Mouse (Mus musculus) CH12.LX (cell line): ENCODE data around the gene Tada3. TPM values are rescaled to one million over a fixed set of nuclear protein-coding genes. Genes with fewer than 3 reads are reported as not detected.

ENCODE experiments used
- DNase-seq: peaks from one replicate; pipeline ENCODE4 v3.0.0-alpha.2; 2013; ENCODE audit errors: extremely low read depth
- H3K27ac ChIP-seq: 2 replicates; pipeline ENCODE4 v1.5.1; 2012; ENCODE audit warnings: low read depth, mild to moderate bottlenecking, control low read depth, moderate library complexity; ENCODE audit not compliant: insufficient read depth
- H3K27me3 ChIP-seq: replicated peaks from 2 replicates; pipeline ENCODE3; 2012; ENCODE audit warnings: inconsistent platforms
- H3K36me3 ChIP-seq, 2 experiments: replicated peaks in 1 of 2; 2 replicates each; pipeline versions ENCODE3 to v1.6.1; 2012; ENCODE audit warnings: inconsistent platforms in 1 of 2, low read length in 1 of 2, mild to moderate bottlenecking in 1 of 2, mixed read lengths in 1 of 2, moderate library complexity in 1 of 2; ENCODE audit not compliant: control insufficient read depth in 1 of 2, insufficient read depth in 1 of 2
- H3K4me1 ChIP-seq, 2 experiments: 2 replicates each; pipeline ENCODE4 v1.6.1; 2012; ENCODE audit warnings: inconsistent platforms in 1 of 2, moderate library complexity in 1 of 2; ENCODE audit not compliant: insufficient read depth in 2 of 2, control insufficient read depth in 1 of 2
- H3K4me2 ChIP-seq: 2 replicates; pipeline ENCODE4 v1.6.1; 2012; ENCODE audit warnings: low read depth, mild to moderate bottlenecking, control low read depth; ENCODE audit not compliant: poor library complexity, insufficient read depth, severe bottlenecking
- H3K4me3 ChIP-seq, 3 experiments: fragments of 150-350 bp in 1 of 3; sonication (generic) in 1 of 3; replicated peaks in 1 of 3; 2 replicates each; pipeline versions ENCODE3 to v1.5.1; 2011 to 2012; ENCODE audit warnings: low read depth in 2 of 3, low read length in 2 of 3, mild to moderate bottlenecking in 2 of 3, moderate library complexity in 2 of 3, control low read depth in 1 of 3, improper control_type of control experiment in 1 of 3, inconsistent platforms in 1 of 3, mixed read lengths in 1 of 3; ENCODE audit not compliant: poor library complexity in 1 of 3
- H3K79me2 ChIP-seq: replicated peaks from 2 replicates; pipeline ENCODE4 v1.6.1; 2012; ENCODE audit warnings: mild to moderate bottlenecking, moderate library complexity; ENCODE audit not compliant: control insufficient read depth, poor library complexity, insufficient read depth, severe bottlenecking; ENCODE audit errors: extremely low read depth
- H3K9ac ChIP-seq: 2 replicates; pipeline ENCODE4 v1.6.1; 2012; ENCODE audit warnings: low read depth, mild to moderate bottlenecking, control low read depth, moderate library complexity; ENCODE audit not compliant: insufficient read depth
- H3K9me3 ChIP-seq: replicated peaks from 2 replicates; pipeline ENCODE3; 2012; ENCODE audit warnings: low read length, inconsistent platforms, mixed read lengths
- BHLHE40 ChIP-seq: IDR thresholded peaks from 2 replicates; pipeline ENCODE4 v1.6.1; 2011; ENCODE audit warnings: mild to moderate bottlenecking, low read depth, low read length, improper control_type of control experiment
- CHD2 ChIP-seq: IDR thresholded peaks from 2 replicates; pipeline ENCODE4 v1.6.1; 2011; ENCODE audit warnings: low read length, improper control_type of control experiment
- CTCF ChIP-seq, 2 experiments: IDR thresholded peaks in 1 of 2; conservative IDR thresholded peaks in 1 of 2; 2 replicates each; pipeline ENCODE4 v1.5.1; 2011 to 2012; ENCODE audit warnings: low read depth in 2 of 2, low read length in 2 of 2, improper control_type of control experiment in 1 of 2, inconsistent platforms in 1 of 2, mild to moderate bottlenecking in 1 of 2, moderate library complexity in 1 of 2
- E2F4 ChIP-seq: IDR thresholded peaks from 2 replicates; pipeline ENCODE4 v1.6.1; 2011; ENCODE audit warnings: low read depth, low read length, improper control_type of control experiment; ENCODE audit not compliant: insufficient replicate concordance
- ELF1 ChIP-seq: IDR thresholded peaks from 2 replicates; pipeline ENCODE4 v1.6.1; 2014; ENCODE audit warnings: low read depth, mild to moderate bottlenecking, inconsistent platforms, low read length, improper control_type of control experiment
- HCFC1 ChIP-seq: IDR thresholded peaks from 2 replicates; pipeline ENCODE4 v1.6.1; 2012; ENCODE audit warnings: low read depth, mild to moderate bottlenecking, inconsistent platforms, low read length, improper control_type of control experiment
- JUN ChIP-seq: IDR thresholded peaks from 2 replicates; pipeline ENCODE4 v1.6.1; 2011; ENCODE audit warnings: low read depth, mild to moderate bottlenecking, low read length, improper control_type of control experiment, moderate library complexity; ENCODE audit not compliant: insufficient read depth
- MAX ChIP-seq: IDR thresholded peaks from 2 replicates; pipeline ENCODE4 v1.6.1; 2011; ENCODE audit warnings: low read length, improper control_type of control experiment
- MYC ChIP-seq: IDR thresholded peaks from 2 replicates; pipeline ENCODE4 v1.6.1; 2011; ENCODE audit warnings: low read depth, mild to moderate bottlenecking, improper control_type of control experiment, low read length
- NRF1 ChIP-seq: IDR thresholded peaks from 2 replicates; pipeline ENCODE4 v1.6.1; 2014; ENCODE audit warnings: low read depth, mild to moderate bottlenecking, inconsistent platforms, low read length, improper control_type of control experiment, moderate library complexity
- PAX5 ChIP-seq: IDR thresholded peaks from 2 replicates; pipeline ENCODE4 v1.6.1; 2012; ENCODE audit warnings: low read length, inconsistent platforms, mixed read lengths
- POLR2A ChIP-seq: IDR thresholded peaks from 2 replicates; pipeline ENCODE4 v1.6.1; 2011; ENCODE audit warnings: low read depth, mild to moderate bottlenecking, improper control_type of control experiment, low read length
- POLR2AphosphoS2 ChIP-seq: IDR thresholded peaks from 2 replicates; pipeline ENCODE4 v1.6.1; 2011; ENCODE audit warnings: low read depth, low read length, improper control_type of control experiment
- RAD21 ChIP-seq: IDR thresholded peaks from 2 replicates; pipeline ENCODE4 v1.6.1; 2011; ENCODE audit warnings: low read depth, mild to moderate bottlenecking, low read length, improper control_type of control experiment, moderate library complexity
- RCOR1 ChIP-seq: conservative IDR thresholded peaks from 2 replicates; pipeline ENCODE4 v1.6.1; 2012; ENCODE audit warnings: low read depth, mild to moderate bottlenecking, inconsistent platforms, low read length, improper control_type of control experiment
- SIN3A ChIP-seq: IDR thresholded peaks from 2 replicates; pipeline ENCODE4 v1.6.1; 2012; ENCODE audit warnings: low read length, improper control_type of control experiment, inconsistent platforms
- TCF12 ChIP-seq: IDR thresholded peaks from 2 replicates; pipeline ENCODE4 v1.6.1; 2014; ENCODE audit warnings: low read depth, mild to moderate bottlenecking, inconsistent platforms, low read length, improper control_type of control experiment
- USF1 ChIP-seq: IDR thresholded peaks from 2 replicates; pipeline ENCODE4 v1.6.1; 2014; ENCODE audit warnings: low read depth, mild to moderate bottlenecking, inconsistent platforms, low read length, improper control_type of control experiment
- USF2 ChIP-seq: conservative IDR thresholded peaks from 2 replicates; pipeline ENCODE4 v1.6.1; 2011; ENCODE audit warnings: low read depth, low read length, improper control_type of control experiment
- ZMIZ1 ChIP-seq: IDR thresholded peaks from 2 replicates; pipeline ENCODE4 v1.6.1; 2012; ENCODE audit warnings: low read depth, mild to moderate bottlenecking, inconsistent platforms, low read length, improper control_type of control experiment
- dilution Hi-C: fragments of 300-500 bp; cut with MboI; formaldehyde crosslinking; loops from 2 replicates; pipeline ENCODE4 v1.14.3; 2020; ENCODE audit warnings: low sequenced_read_pairs; ENCODE audit not compliant: extremely low pct_unique_long_range_greater_than_20kb, extremely low pct_ligation_motif_present
- in situ Hi-C: fragments of 300-500 bp; cut with MboI; formaldehyde crosslinking; loops from 3 replicates; pipeline ENCODE4 v1.14.3; 2019; ENCODE audit warnings: low sequenced_read_pairs, low pct_ligation_motif_present, low pct_unique_long_range_greater_than_20kb, mixed read lengths
- polyA plus RNA-seq: library from polyadenylated mRNA; unstranded; fragments of >175 nt; gene quantifications from 2 replicates; pipeline ENCODE4 v1.2.1, GENCODE M21; 2012; ENCODE audit warnings: low read depth; ENCODE audit not compliant: insufficient read length
- total RNA-seq, 2 experiments: library from RNA; depleted of rRNA; stranded (reverse); fragments of 300-350 nt in 1 of 2; fragments of >200 nt in 1 of 2; gene quantifications; 2 replicates each; pipeline ENCODE4 v1.2.3; 2012 to 2014

The Tada3 gene
- total and polyA plus RNA-seq, 3 experiments: 7.2 to 28.2 (median 19.4) TPM

- Histone ChIP-seq H3K27ac (no peak overlapping the region), H3K27me3 (no peaks in the 10 kb centered on the region), H3K9ac (no peak overlapping the region), H3K36me3 (peaks cover 76 to 95% of the 10 kb centered on the region in 2 experiments), H3K4me2 (no peak overlapping the region)
- in situ Hi-C loops (no loop called here), dilution Hi-C loops (no loop called here)
- no peak for DNase-seq
- no peak for TF ChIP-seq CHD2
- no peak for TF ChIP-seq MYC
- TF ChIP-seq CTCF (conservative IDR thresholded peaks at IDR 0.05 in 1 of 2, IDR thresholded peaks at IDR 0.05 in 1 of 2; ENCODE audit: low read depth in 2 of 2, low read length in 2 of 2): no peak
- no peak for TF ChIP-seq HCFC1
- TF ChIP-seq USF2: no peak
- TF ChIP-seq E2F4: no peak
- TF ChIP-seq JUN: no peak
- TF ChIP-seq, all 38 proteins: peak for 0
- Histone ChIP-seq H3K9me3 (no peaks in the 10 kb centered on the region), H3K4me3 (no peak overlapping the region), H3K4me1 (peaks cover 4 to 12% of the 10 kb centered on the region in 2 experiments; a peak in 3 of 4 replicates), H3K79me2 (no peaks in the 10 kb centered on the region)
Measured at GRCm38 (mm10) chr6:113404649-113405448, 27.2 kb upstream of the Tada3 start.

GRCm38 (mm10) chr6:113402094-113402493, 24.4 kb upstream of the Tada3 start:
- no peaks in the 10 kb centered on the region for H3K4me1 ChIP-seq
- dilution Hi-C loops: no loop called here
- no peaks in the 10 kb centered on the region for H3K79me2 ChIP-seq
- in situ Hi-C loops: no loop called here
- no peaks in the 10 kb centered on the region for H3K9me3 ChIP-seq
- no peak overlapping the region for H3K4me3 ChIP-seq
- H3K36me3 ChIP-seq: peaks cover 81 to 96% of the 10 kb centered on the region in 2 experiments
- no peaks in the 10 kb centered on the region for H3K27me3 ChIP-seq
- H3K27ac ChIP-seq: no peak overlapping the region
- no peak overlapping the region for H3K9ac ChIP-seq
- TF ChIP-seq E2F4 (no peak), TCF12 (no peak), RAD21 (no peak), BHLHE40 (no peak)
- DNase-seq: no peak
- no peak overlapping the region for H3K4me2 ChIP-seq

DNA sequence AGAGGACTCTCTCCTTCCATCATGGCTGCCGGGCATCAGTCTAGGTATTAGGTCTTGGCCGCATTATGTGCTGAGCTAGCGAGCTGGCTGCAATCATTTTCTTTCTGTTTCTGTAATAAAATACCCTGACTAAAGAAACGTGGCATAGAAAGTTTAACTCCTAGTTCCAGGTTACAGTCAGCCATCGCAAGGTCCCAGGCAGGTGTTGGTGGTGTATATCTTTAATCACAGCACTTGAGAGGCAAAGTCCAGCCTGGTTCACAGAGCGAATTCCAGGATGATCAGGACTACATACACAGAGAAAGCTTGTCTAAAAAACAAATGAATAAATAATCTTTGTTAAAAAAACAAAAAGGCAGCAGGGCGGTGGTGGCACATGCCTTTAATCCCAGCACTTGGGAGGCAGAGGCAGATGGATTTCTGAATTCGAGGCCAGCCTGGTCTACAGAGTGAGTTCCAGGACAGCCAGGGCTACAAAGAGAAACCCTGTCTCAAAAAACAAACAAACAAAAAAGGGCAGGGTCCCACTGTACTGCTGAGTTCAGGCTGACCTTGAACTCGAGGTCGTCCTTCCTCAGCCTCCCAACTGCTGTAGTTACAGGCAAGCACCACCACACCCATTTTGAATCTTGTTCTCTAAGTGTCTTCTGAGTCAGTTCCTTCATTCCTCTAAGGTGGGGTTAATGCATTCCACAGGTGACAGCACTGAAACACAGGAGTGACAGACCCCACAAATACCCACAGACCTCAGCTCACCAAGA, 18.8 kb upstream of the Tada3 start:
- peaks cover 8% of the 10 kb centered on the region for H3K9me3 ChIP-seq
- no peak overlapping the region for H3K4me2 ChIP-seq
- H3K27ac ChIP-seq: no peak overlapping the region
- peaks cover 70 to 96% of the 10 kb centered on the region in 2 experiments for H3K36me3 ChIP-seq
- H3K4me1 ChIP-seq: no peaks in the 10 kb centered on the region
- no peaks in the 10 kb centered on the region for H3K79me2 ChIP-seq
- H3K4me3 ChIP-seq: no peak overlapping the region
- dilution Hi-C loops: no loop called here
- DNase-seq: no peak
- H3K9ac ChIP-seq: no peak overlapping the region
- H3K27me3 ChIP-seq: no peaks in the 10 kb centered on the region
- in situ Hi-C loops: no loop called here
- TF ChIP-seq USF2 (no peak), HCFC1 (no peak), RAD21 (no peak), POLR2AphosphoS2 (no peak), ELF1 (no peak), PAX5 (no peak), RCOR1 (no peak), POLR2A (no peak), ZMIZ1 (no peak), SIN3A (no peak), NRF1 (no peak), USF1 (no peak), MAX (no peak)
